Mouse (Mus musculus): ENCODE measurements around the gene Krt7. TPM values are rescaled to one million over a fixed set of nuclear protein-coding genes. Genes with fewer than 3 reads are reported as not detected.

Krt7 gene
- total and polyA plus RNA-seq, 3 experiments, result 2.5 to 3.3 (median 3.1) TPM

DNA sequence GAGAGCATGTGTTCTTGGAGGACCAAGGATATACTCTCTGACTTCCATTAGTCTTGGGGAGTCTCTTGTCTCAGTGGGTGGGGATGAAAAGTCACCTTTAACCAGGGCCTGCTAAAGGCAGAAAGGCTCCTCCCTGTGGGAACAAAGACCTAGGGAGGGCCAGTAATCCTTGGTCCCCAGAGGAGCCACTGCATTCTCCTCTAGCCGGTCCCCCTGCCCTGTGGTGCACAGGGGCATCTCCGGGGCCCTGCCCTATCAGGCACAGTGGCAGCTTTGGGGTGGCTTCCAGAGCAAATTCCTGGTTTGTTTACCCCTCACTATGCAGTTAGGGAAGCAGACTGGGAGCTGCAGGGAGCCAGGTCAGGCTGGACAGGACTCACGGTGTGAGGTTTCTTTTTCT lies 44.4 kb upstream of the Krt7 start:
- WGBS, result 64% methylated on average over 3 of the region's 3 CpGs
- H3K9ac ChIP-seq (ENCODE audit: low read depth, low read length), result no peak overlapping the region
- DNase-seq, result no peak
- H3K79me2 ChIP-seq (replicated peaks; ENCODE audit: control insufficient read depth, insufficient read depth, low read length), result no peaks in the 10 kb centered on the region
- peaks cover 13% of the 10 kb centered on the region for H3K4me1 ChIP-seq (ENCODE audit: control insufficient read depth, insufficient read depth, low read length)
- no peak overlapping the region for H3K4me3 ChIP-seq
- no peak for TF ChIP-seq POLR2A (IDR thresholded peaks at IDR 0.05; ENCODE audit: insufficient read depth, low read depth, low read length)
- no peak for TF ChIP-seq EP300 (IDR thresholded peaks at IDR 0.05; ENCODE audit: insufficient read depth, low read depth, low read length)
- no peak for TF ChIP-seq CTCF (IDR thresholded peaks at IDR 0.05)
- H3K36me3 ChIP-seq (ENCODE audit: control insufficient read depth, insufficient read depth, low read length), result no peaks in the 10 kb centered on the region
- no peak overlapping the region; the same call in 1 of the 2 replicates for H3K27ac ChIP-seq
- H3K27me3 ChIP-seq (ENCODE audit: control insufficient read depth, insufficient read depth, low read length), result no peaks in the 10 kb centered on the region
- intact Hi-C loops (cut with DNase I), result no loop called here

DNA sequence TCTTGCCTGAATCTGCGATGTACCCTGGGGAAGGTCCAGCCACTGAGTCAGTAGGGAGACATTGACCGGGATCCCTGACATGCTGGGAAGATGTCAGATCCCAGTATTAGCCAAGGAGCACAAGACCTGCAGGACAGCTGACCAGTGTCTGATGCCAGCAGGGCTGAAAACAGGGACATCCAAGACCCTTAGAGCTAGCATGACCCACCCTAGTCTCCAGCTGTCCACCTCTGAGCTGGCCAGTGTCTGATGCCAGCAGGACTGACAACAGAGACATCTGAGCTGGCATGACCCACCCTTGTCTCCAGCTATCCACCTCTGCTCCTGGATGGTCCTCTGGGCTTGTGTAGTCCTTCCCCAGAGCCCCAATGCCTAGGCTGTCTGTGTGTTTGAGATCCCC lies 43.9 kb upstream of the Krt7 start:
- no peak overlapping the region for H3K4me3 ChIP-seq
- WGBS, result 71% methylated on average over 2 of the region's 2 CpGs
- TF ChIP-seq POLR2A (IDR thresholded peaks at IDR 0.05; ENCODE audit: insufficient read depth, low read depth, low read length) (no peak), EP300 (IDR thresholded peaks at IDR 0.05; ENCODE audit: insufficient read depth, low read depth, low read length) (no peak), CTCF (IDR thresholded peaks at IDR 0.05) (no peak)
- H3K27me3 ChIP-seq (ENCODE audit: control insufficient read depth, insufficient read depth, low read length), result no peaks in the 10 kb centered on the region
- no peak for DNase-seq
- H3K27ac ChIP-seq, result no peak overlapping the region; the same call in 1 of the 2 replicates
- no peak overlapping the region for H3K9ac ChIP-seq (ENCODE audit: low read depth, low read length)
- no peaks in the 10 kb centered on the region for H3K79me2 ChIP-seq (replicated peaks; ENCODE audit: control insufficient read depth, insufficient read depth, low read length)
- intact Hi-C loops (cut with DNase I), result no loop called here
- peaks cover 16% of the 10 kb centered on the region for H3K4me1 ChIP-seq (ENCODE audit: control insufficient read depth, insufficient read depth, low read length)
- no peaks in the 10 kb centered on the region for H3K36me3 ChIP-seq (ENCODE audit: control insufficient read depth, insufficient read depth, low read length)

DNA sequence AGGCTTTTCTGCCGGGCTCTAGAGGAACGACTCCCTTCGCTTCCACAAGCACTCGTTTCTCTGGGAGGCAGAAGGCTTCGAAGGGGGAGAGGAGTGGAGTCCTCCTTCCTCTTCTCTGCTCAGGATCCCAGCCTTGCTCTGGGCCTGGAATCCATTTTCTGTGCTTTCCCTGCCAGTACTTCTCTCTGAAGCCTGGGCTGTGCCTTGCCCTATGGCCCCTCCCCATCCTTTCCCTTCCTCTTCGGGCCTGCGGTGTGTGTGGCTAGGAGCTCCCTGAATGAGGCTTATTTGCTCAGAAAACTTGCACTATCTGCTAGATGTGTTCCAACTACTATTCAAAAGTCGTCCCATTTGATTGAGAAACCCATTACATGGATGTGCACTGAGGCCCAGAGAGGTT lies 43.3 kb upstream of the Krt7 start:
- no peak overlapping the region for H3K9ac ChIP-seq (ENCODE audit: low read depth, low read length)
- H3K4me1 ChIP-seq (ENCODE audit: control insufficient read depth, insufficient read depth, low read length), result peaks cover 22% of the 10 kb centered on the region
- no peak overlapping the region for H3K27ac ChIP-seq
- intact Hi-C loops (cut with DNase I), result no loop called here
- no peak overlapping the region for H3K4me3 ChIP-seq
- DNase-seq, result no peak
- no peaks in the 10 kb centered on the region for H3K27me3 ChIP-seq (ENCODE audit: control insufficient read depth, insufficient read depth, low read length)
- 73% methylated on average over 8 of the region's 8 CpGs for WGBS
- TF ChIP-seq CTCF (IDR thresholded peaks at IDR 0.05) (no peak), EP300 (IDR thresholded peaks at IDR 0.05; ENCODE audit: insufficient read depth, low read depth, low read length) (no peak), POLR2A (IDR thresholded peaks at IDR 0.05; ENCODE audit: insufficient read depth, low read depth, low read length) (no peak)
- no peaks in the 10 kb centered on the region for H3K79me2 ChIP-seq (replicated peaks; ENCODE audit: control insufficient read depth, insufficient read depth, low read length)
- no peaks in the 10 kb centered on the region for H3K36me3 ChIP-seq (ENCODE audit: control insufficient read depth, insufficient read depth, low read length)

DNA sequence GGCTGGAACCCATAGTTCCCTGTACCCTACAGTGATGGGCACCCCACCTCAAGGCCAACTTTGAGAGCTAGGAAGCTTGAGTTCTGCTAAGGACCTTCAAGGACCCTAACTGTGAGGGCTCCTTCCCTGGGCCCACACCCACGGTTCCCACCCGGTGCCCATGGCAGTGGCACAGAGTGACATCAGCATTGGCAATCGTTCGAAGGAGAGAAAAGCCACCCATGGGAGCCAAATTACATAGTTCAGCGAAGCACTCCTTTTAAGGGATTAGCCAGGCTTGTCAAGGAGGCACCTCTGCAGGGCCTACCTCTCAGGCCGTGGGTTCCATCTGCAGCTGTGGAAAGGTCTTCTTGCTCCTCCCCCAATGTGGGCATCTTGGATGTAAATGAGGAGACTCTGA lies 42.8 kb upstream of the Krt7 start:
- Histone ChIP-seq H3K27me3 (ENCODE audit: control insufficient read depth, insufficient read depth, low read length) (no peaks in the 10 kb centered on the region), H3K4me1 (ENCODE audit: control insufficient read depth, insufficient read depth, low read length) (peaks cover 23% of the 10 kb centered on the region), H3K4me3 (no peak overlapping the region), H3K27ac (no peak overlapping the region), H3K79me2 (replicated peaks; ENCODE audit: control insufficient read depth, insufficient read depth, low read length) (no peaks in the 10 kb centered on the region), H3K9ac (ENCODE audit: low read depth, low read length) (no peak overlapping the region), H3K36me3 (ENCODE audit: control insufficient read depth, insufficient read depth, low read length) (no peaks in the 10 kb centered on the region)
- 77% methylated on average over 6 of the region's 6 CpGs for WGBS
- no peak for TF ChIP-seq EP300 (IDR thresholded peaks at IDR 0.05; ENCODE audit: insufficient read depth, low read depth, low read length)
- no peak for TF ChIP-seq CTCF (IDR thresholded peaks at IDR 0.05)
- TF ChIP-seq POLR2A (IDR thresholded peaks at IDR 0.05; ENCODE audit: insufficient read depth, low read depth, low read length), result no peak
- DNase-seq, result no peak
- intact Hi-C loops (cut with DNase I), result no loop called here

DNA sequence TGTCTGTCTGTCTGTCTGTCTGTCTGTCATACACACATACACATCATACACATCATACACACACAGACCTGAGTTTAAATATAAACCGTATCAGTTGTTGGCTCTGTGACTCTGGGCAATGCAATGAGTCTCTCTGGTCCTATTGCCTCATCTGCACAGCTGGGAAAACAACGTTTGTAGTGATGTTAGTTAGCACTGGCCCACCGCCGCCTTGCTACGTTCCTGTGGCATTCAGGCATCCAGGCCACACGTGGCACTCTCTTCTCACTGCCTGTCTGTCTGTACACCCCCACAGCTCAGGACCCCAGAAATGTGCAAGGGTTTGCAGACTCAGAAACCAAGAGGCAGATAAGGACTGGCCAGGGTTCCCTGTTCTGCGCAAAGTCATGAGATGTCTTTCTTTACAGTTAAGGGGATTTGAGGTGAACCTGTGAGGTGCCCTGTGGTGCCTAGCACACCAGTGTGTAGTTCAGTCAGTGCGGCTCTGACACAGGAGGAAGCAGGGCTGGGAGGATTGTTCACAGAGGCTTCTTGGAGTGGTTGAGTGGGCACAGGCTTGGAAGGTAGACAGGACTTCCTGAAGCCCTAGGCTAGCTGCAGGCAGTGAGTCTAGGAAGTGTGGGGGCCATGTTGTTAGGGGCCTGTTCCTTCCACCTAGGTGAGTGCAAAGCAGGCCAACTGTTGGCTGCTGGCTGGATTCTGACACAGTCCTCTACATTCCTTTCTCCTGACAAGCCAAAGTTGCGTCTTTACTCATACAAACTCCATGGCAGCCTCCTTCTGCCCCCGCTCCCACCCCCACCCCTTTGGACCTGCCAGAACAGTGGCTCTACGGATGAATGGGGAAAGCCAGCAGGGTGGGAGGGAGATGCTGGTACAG lies 42.1 kb upstream of the Krt7 start:
- H3K79me2 ChIP-seq (replicated peaks; ENCODE audit: control insufficient read depth, insufficient read depth, low read length), result no peaks in the 10 kb centered on the region
- intact Hi-C loops (cut with DNase I), result no loop called here
- no peaks in the 10 kb centered on the region for H3K27me3 ChIP-seq (ENCODE audit: control insufficient read depth, insufficient read depth, low read length)
- DNase-seq, result no peak
- H3K4me1 ChIP-seq (ENCODE audit: control insufficient read depth, insufficient read depth, low read length), result peaks cover 23% of the 10 kb centered on the region
- H3K4me3 ChIP-seq, result no peak overlapping the region
- no peak overlapping the region for H3K9ac ChIP-seq (ENCODE audit: low read depth, low read length)
- TF ChIP-seq CTCF (IDR thresholded peaks at IDR 0.05) (no peak), EP300 (IDR thresholded peaks at IDR 0.05; ENCODE audit: insufficient read depth, low read depth, low read length) (no peak), POLR2A (IDR thresholded peaks at IDR 0.05; ENCODE audit: insufficient read depth, low read depth, low read length) (no peak)
- H3K27ac ChIP-seq, result no peak overlapping the region; the same call in 1 of the 2 replicates
- WGBS, result 78% methylated on average over 11 of the region's 11 CpGs
- no peaks in the 10 kb centered on the region for H3K36me3 ChIP-seq (ENCODE audit: control insufficient read depth, insufficient read depth, low read length)
